Mouse (Mus musculus): ENCODE measurements around the gene Chid1.
A peak's percentile ranks its signal among the peaks of the same experiment; 100 is the strongest.

The Chid1 gene

GRCm38 (mm10) chr7:141476226-141476980, 63.3 kb downstream of the Chid1 start:
- DNase-seq (ENCODE audit: low spot score) = peak; percentile 83

- peak; percentile 33 for DNase-seq (ENCODE audit: low spot score)
These were observed 63.9 kb downstream of the Chid1 start for GRCm38 (mm10) chr7:141475805-141476158.

DNA sequence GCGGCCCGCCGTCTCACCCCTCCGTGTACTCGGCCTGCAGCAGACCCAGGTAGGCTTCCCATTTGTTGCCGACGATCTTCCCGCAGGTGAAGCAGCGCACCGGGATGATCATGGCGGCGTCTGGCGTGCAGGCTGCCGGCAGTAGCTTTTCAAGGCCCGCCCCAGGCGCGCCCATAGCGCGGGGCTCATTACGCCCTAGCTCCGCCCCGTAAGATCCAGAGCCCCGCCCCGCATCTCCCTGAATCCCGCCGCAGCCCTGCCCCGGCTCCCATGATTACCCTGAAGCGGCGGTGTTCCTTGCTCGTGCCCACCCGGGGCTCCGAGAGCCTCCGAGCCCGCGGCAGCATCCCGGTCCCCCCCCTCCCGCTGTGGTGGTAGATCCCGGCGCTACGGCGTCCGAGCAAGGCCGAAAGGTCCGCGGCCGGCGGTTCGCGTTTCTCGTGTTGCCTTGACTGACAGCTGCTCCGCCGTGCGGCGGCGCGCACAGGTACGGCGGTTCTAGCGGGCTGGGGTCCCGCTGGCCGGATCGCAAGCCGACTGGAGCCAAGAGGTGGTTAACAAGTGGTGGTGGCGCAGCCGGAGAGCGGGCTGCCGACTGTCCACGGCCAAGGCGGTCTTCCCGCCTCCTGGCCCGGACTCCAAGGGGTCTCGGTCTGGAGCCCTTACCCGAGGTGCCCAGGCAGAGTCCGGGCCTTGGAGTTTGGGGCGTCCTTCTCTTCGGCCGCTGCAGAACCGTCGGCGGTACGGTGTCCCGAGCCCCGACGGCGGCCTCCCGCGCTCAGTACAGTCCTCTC, 64.4 kb downstream of the Chid1 start, which contains the start of the genes Polr2l and Tspan4:
Gene Polr2l (minus strand): TSS at position 122 of the 794 bp plus-strand sequence.
Gene Tspan4 (plus strand): TSS at position 230 of the 794 bp plus-strand sequence.
- peak; percentile 77 for DNase-seq (ENCODE audit: low spot score)

GRCm38 (mm10) chr7:141474160-141474559, 65.5 kb downstream of the Chid1 start:
- DNase-seq (ENCODE audit: low spot score) = no peak

DNA sequence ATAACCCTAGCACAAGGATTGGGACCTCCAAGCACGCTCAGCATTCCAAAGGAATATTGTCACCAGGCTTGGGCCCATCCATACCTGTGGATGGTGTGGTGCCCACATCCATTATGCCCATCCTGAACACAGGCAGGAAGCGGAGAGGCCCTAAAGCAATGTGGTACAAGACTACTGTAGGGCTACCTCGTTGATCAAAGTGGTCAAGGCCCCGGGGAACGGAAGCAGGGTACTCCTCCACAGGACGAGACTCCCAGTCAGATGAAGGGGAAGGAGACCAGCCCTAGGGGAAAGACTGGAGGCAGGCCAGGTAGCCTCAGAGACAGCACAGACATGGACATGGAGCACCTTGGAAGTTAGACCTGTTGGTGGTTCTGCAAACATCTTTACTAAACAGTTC, 66.9 kb downstream of the Chid1 start:
- DNase-seq (ENCODE audit: low spot score) = no peak

DNA sequence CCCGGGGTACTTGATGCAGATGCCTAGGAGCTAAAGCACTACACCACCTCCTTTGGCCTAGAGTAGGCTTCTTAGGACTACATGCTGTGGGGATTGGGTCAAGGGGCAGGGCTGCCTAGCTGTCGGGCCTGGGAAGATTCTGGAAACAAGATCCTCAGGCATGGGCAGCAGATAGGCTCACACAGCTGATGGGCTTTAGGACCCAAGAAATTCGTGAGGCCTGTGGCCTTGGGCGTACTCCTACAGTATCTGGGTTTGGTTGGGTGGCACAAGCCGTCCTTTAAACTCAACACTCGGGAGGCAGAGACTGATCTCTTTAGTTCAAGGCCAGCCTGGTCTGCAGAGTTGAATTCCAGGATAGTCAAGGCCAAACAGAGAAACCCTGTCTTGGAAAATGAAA, 67.4 kb downstream of the Chid1 start:
- peak; percentile 77 for DNase-seq (ENCODE audit: low spot score)

DNA sequence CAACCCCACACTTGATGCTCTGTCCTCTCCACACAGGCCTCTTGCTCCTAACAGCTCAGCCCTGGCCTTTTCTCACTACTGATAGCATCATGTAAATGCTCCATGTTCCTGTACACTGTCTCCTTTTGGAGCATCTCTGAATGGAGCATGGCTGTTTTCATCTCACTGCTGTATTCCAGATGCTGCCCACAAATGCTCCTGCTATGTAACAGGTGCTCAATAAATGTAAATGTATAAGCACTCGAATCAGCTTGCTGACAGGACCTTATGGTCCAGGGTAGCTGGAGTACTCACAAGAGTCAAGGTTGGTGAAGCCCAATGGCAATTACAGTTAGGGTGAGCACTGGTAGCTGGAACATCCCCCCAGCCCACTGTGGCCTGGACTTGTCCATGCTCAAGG, 68.4 kb downstream of the Chid1 start:
- no peak for DNase-seq (ENCODE audit: low spot score)

DNA sequence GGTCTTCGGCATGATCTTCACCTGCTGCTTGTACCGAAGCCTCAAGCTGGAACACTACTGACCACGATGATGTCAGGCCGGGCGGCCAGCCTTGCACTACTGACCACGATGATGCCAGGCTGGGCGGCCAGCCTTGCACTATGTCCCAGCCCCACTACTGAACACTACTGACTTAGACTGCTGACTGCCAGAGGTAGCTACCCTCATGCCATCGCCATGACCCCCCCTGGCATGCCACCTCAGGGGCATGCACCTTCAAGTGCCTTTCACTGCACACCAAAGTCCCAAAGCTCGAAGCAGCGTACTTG, 69.1 kb downstream of the Chid1 start:
- DNase-seq (ENCODE audit: low spot score) = no peak

GRCm38 (mm10) chr7:141469901-141470636, 69.6 kb downstream of the Chid1 start:
- DNase-seq (ENCODE audit: low spot score) = no peak

- DNase-seq (ENCODE audit: low spot score) = no peak
These were observed 70.3 kb downstream of the Chid1 start for GRCm38 (mm10) chr7:141469352-141469751.

DNA sequence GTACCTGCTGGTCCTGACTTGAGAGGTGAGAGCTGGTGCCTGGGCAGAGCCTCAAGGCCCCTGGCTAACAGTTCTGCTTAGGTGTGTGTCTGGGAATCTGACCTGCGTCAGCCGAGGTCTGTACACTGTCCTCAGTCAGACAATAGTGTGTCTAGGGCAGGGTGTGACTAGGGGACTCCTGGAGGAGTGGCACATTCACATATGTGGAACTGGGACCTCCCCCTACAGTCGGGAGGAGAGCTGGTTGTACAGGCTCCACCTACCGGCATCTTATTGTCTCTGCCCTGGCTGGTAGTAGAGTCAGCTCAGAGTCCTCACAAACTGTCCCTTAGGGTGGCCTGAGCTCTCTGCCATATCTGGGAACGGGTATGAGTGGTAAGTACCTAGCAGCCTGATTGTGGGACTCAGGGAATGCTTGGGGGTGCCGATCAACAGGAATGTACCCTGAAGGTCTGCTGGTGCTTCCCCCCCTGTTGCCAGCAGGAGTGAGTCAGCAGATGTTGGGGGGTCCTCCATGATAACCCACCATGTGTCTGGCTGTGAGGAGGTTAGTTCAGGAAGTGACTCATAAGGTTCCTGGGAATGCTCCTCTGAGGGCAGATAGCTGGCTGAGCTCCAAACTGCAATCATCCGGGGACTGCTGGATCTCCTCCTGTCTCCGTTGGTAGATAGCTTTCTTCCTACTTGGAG, 71.0 kb downstream of the Chid1 start:
- DNase-seq (ENCODE audit: low spot score) = peak; percentile 85

DNA sequence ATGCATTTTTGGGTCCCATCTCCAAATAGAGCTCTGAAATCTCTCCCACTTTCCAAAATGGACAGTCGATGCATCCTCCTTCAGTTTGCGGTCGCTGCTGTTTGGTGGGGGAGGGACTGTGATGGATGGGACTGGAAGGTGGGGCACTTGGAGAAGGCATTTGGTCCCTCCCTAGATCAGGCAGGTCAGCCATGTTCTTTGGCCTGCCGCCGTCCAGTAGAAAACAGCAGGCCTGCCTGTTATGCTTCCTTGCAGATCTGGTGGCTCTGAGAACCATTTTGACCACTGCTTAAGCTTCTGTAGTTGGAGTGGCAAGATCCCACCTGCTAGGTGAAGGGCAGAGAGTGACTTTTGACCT, 71.5 kb downstream of the Chid1 start:
- peak; percentile 63 for DNase-seq (ENCODE audit: low spot score)

GRCm38 (mm10) chr7:141467230-141468030, 72.2 kb downstream of the Chid1 start, which contains the start of gene Cd151:
Gene Cd151, plus strand, starts transcription at chr7:141467392.
- peak; percentile 86 for DNase-seq (ENCODE audit: low spot score)

- no peak for DNase-seq (ENCODE audit: low spot score)
These were observed 73.0 kb downstream of the Chid1 start for GRCm38 (mm10) chr7:141466607-141467148.

- DNase-seq (ENCODE audit: low spot score) = peak; percentile 63
These were observed 73.6 kb downstream of the Chid1 start for GRCm38 (mm10) chr7:141466045-141466394.

GRCm38 (mm10) chr7:141465388-141466044, 74.1 kb downstream of the Chid1 start:
- DNase-seq (ENCODE audit: low spot score) = peak; percentile 56

GRCm38 (mm10) chr7:141464603-141465201, 75.0 kb downstream of the Chid1 start:
- no peak for DNase-seq (ENCODE audit: low spot score)

DNA sequence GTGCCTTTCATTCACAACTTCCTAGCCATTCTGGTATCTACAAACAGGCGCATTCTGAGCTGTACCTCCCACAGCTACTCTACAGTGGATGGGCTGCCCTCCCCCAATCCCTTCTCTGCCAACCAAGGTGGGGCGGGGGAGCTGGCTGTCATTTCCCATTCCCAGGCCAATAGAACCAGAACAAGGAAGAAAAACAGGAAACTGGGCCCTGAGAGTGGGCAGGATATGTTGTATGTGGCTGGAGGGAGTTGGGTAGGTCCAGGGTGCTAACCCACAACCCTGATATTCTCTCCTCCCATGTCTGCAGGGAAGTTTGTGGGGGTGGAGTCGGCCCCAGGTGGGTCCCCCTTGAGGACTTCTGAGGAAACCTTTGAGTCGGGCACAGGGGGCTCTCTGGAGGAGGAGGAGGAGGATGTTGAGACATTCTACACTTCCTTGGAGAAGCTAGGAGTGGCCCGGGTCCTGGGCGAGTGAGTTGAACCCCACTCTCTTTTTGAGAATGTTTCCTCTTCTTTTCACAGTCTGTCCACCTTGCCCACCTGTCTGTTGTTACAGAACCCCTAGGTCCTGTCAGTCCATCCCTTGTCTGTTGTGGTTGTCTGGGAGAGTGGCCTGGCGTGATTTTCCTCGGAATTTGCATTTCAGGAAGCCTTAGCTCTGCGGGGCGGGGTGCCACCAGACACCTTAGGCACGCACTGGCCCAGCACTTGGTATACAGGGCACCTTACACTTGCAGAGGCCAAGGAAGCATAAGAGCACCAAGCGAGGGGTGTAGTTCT, 75.6 kb downstream of the Chid1 start:
- no peak for DNase-seq (ENCODE audit: low spot score)

DNA sequence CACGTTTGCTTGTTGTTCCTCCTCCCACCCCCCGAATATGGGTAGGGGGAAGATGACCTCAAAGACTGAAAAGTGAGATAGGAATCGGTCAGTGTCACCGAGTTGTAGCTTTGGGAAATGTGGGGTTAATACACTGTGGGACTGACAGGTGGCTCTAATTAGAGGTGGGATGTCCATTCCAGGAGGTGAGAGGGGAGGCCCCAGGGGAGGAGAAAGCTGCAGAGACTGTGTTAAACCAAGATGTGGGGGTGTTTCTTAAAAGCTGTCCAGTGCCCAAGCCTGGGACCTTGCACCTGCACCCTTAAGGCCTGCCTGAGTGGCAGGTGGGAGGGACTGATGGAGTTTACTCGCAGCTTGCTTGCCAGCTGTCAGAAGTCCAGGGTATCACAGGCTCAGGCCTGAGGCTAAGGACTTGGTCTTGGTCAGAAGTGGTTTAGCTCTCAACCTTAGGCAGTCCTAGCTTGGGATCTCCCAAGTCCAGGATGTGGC, 77.3 kb downstream of the Chid1 start:
- peak; percentile 78 for DNase-seq (ENCODE audit: low spot score)

All from adipocyte (in vitro differentiated cells).